Mouse (Mus musculus) hindbrain, embryonic 16.5 days (tissue): ENCODE data around the gene Acp2. TPM values are rescaled to one million over a fixed set of nuclear protein-coding genes. Genes with fewer than 3 reads are reported as not detected.
A peak's percentile ranks its signal among the peaks of the same experiment; 100 is the strongest.

Experiments
- ATAC-seq: fragments of 200-750 bp; cut with Nextera tagmentation; 2 replicates; pipeline ENCODE4 v1.8.0; 2017; ENCODE audit warnings: moderate TSS enrichment, moderate library complexity
- H3K27ac ChIP-seq: fragments of 300-500 bp; sonication (generic); 2 replicates; pipeline ENCODE4 v1.5.1; 2014; ENCODE audit warnings: low read depth, mild to moderate bottlenecking, control low read depth, low read length, moderate library complexity
- H3K27me3 ChIP-seq: fragments of 300-500 bp; sonication (generic); replicated peaks from 2 replicates; pipeline ENCODE4 v1.6.1; 2014; ENCODE audit warnings: low read length; ENCODE audit not compliant: control insufficient read depth, insufficient read depth
- H3K36me3 ChIP-seq: fragments of 300-500 bp; sonication (generic); 2 replicates; pipeline ENCODE4 v1.6.1; 2014; ENCODE audit warnings: mild to moderate bottlenecking, low read length, moderate library complexity, mixed read lengths; ENCODE audit not compliant: control insufficient read depth, insufficient read depth
- H3K4me1 ChIP-seq: fragments of 300-500 bp; sonication (generic); 2 replicates; pipeline ENCODE4 v1.6.1; 2014; ENCODE audit warnings: low read depth, low read length; ENCODE audit not compliant: control insufficient read depth, insufficient read depth
- H3K4me2 ChIP-seq: fragments of 300-500 bp; sonication (generic); 2 replicates; pipeline ENCODE4 v1.6.1; 2014; ENCODE audit warnings: mild to moderate bottlenecking, low read length, control low read depth, moderate library complexity
- H3K4me3 ChIP-seq: fragments of 300-500 bp; sonication (generic); 2 replicates; pipeline ENCODE4 v1.5.1; 2014; ENCODE audit warnings: mild to moderate bottlenecking, low read length, control low read depth, moderate library complexity
- H3K9ac ChIP-seq: fragments of 300-500 bp; sonication (generic); 2 replicates; pipeline ENCODE4 v1.6.1; 2014; ENCODE audit warnings: low read depth, mild to moderate bottlenecking, control low read depth, low read length, moderate library complexity
- H3K9me3 ChIP-seq: fragments of 300-500 bp; sonication (generic); 2 replicates; pipeline ENCODE4 v1.6.1; 2014; ENCODE audit warnings: mild to moderate bottlenecking, low read length, moderate library complexity; ENCODE audit not compliant: control insufficient read depth
- WGBS: fragments of 180-500 bp; shearing (Covaris S2); extraction: QIAGEN DNeasy Blood & Tissue Kit; methylation state at CpG from one replicate; pipeline ENCODE4 v1.1.7; 2014; 5-methylcytosine and 5-hydroxymethylcytosine counted together
- polyA plus RNA-seq: library from polyadenylated mRNA; unstranded; fragments of >200 nt; fragmentation: Nextera tagmentation; extraction: Ambion mirVana; gene quantifications from 2 replicates; pipeline ENCODE4 v1.2.1, GENCODE M21; 2015

Gene Acp2
- 38.6 and 43.2 TPM in 2 replicates for polyA plus RNA-seq

- Histone ChIP-seq H3K4me3 (peak within 1 kb of the TSS; percentile 79), H3K4me1 (peaks cover 17% of the 10 kb centered on the region), H3K4me2 (peak within 1 kb of the TSS; percentile 76), H3K27me3 (no peaks in the 10 kb centered on the region), H3K9ac (peak within 1 kb of the TSS; percentile 90), H3K27ac (peak within 1 kb of the TSS; percentile 87), H3K36me3 (peaks cover 9% of the 10 kb centered on the region), H3K9me3 (no peaks in the 10 kb centered on the region)
- peak; percentile 98 for ATAC-seq
- WGBS, result 2% methylated on average over 28 of the region's 28 CpGs
Observed at GRCm38 (mm10) chr2:91202222-91202971, at the start of gene Acp2, which contains the start of gene Nr1h3. Gene Acp2, plus strand, starts transcription at chr2:91202885. Gene Nr1h3, minus strand, starts transcription at chr2:91202834.

- H3K27me3 ChIP-seq, result no peaks in the 10 kb centered on the region
- H3K36me3 ChIP-seq, result peaks cover 55% of the 10 kb centered on the region
- no peak overlapping the region for H3K4me2 ChIP-seq
- no peaks in the 10 kb centered on the region for H3K9me3 ChIP-seq
- 91% methylated on average over 3 of the region's 3 CpGs for WGBS
- H3K4me1 ChIP-seq, result no peaks in the 10 kb centered on the region
- no peak overlapping the region for H3K9ac ChIP-seq
- H3K4me3 ChIP-seq, result no peak overlapping the region
- ATAC-seq, result no peak
- no peak overlapping the region for H3K27ac ChIP-seq
Observed at GRCm38 (mm10) chr2:91152885-91153377, 49.8 kb upstream of the Acp2 start.

- no peak for ATAC-seq
- peaks cover 57% of the 10 kb centered on the region for H3K36me3 ChIP-seq
- H3K9ac ChIP-seq, result no peak overlapping the region
- H3K4me2 ChIP-seq, result no peak overlapping the region
- H3K4me1 ChIP-seq, result no peaks in the 10 kb centered on the region
- 93% methylated on average over 3 of the region's 3 CpGs for WGBS
- no peaks in the 10 kb centered on the region for H3K9me3 ChIP-seq
- no peak overlapping the region for H3K4me3 ChIP-seq
- H3K27me3 ChIP-seq, result no peaks in the 10 kb centered on the region
- H3K27ac ChIP-seq, result no peak overlapping the region
Observed at GRCm38 (mm10) chr2:91154091-91154490, 48.6 kb upstream of the Acp2 start.

GRCm38 (mm10) chr2:91157002-91157752 lies 45.5 kb upstream of the Acp2 start:
- Histone ChIP-seq H3K27me3 (no peaks in the 10 kb centered on the region), H3K4me1 (no peaks in the 10 kb centered on the region), H3K9ac (no peak overlapping the region), H3K36me3 (peaks cover 53% of the 10 kb centered on the region), H3K4me3 (no peak overlapping the region), H3K9me3 (no peaks in the 10 kb centered on the region), H3K4me2 (no peak overlapping the region), H3K27ac (no peak overlapping the region)
- 39% methylated on average over 6 of the region's 6 CpGs for WGBS
- no peak for ATAC-seq

GRCm38 (mm10) chr2:91160591-91160990 lies 42.1 kb upstream of the Acp2 start:
- no peak overlapping the region for H3K27ac ChIP-seq
- WGBS, result 90% methylated on average over 6 of the region's 6 CpGs
- no peak for ATAC-seq

GRCm38 (mm10) chr2:91162952-91163351 lies 39.7 kb upstream of the Acp2 start:
- H3K4me3 ChIP-seq, result no peak overlapping the region
- H3K36me3 ChIP-seq, result peaks cover 52% of the 10 kb centered on the region
- H3K9ac ChIP-seq, result no peak overlapping the region
- H3K4me1 ChIP-seq, result no peaks in the 10 kb centered on the region
- H3K27ac ChIP-seq, result no peak overlapping the region
- 88% methylated on average over 4 of the region's 4 CpGs for WGBS
- H3K9me3 ChIP-seq, result no peaks in the 10 kb centered on the region
- no peak for ATAC-seq
- no peak overlapping the region for H3K4me2 ChIP-seq
- no peaks in the 10 kb centered on the region for H3K27me3 ChIP-seq

More at GRCm38 (mm10) chr2:91160591-91160990, 42.1 kb upstream of the Acp2 start:
- peaks cover 57% of the 10 kb centered on the region for H3K36me3 ChIP-seq
- no peaks in the 10 kb centered on the region for H3K27me3 ChIP-seq
- H3K9ac ChIP-seq, result no peak overlapping the region
- H3K4me3 ChIP-seq, result no peak overlapping the region
- H3K9me3 ChIP-seq, result no peaks in the 10 kb centered on the region
- H3K4me2 ChIP-seq, result no peak overlapping the region
- H3K4me1 ChIP-seq, result no peaks in the 10 kb centered on the region

GRCm38 (mm10) chr2:91163532-91163931 lies 39.2 kb upstream of the Acp2 start:
- Histone ChIP-seq H3K4me2 (no peak overlapping the region), H3K9ac (no peak overlapping the region), H3K4me3 (no peak overlapping the region), H3K27me3 (no peaks in the 10 kb centered on the region), H3K4me1 (no peaks in the 10 kb centered on the region), H3K9me3 (no peaks in the 10 kb centered on the region), H3K27ac (no peak overlapping the region), H3K36me3 (peaks cover 49% of the 10 kb centered on the region)
- ATAC-seq, result no peak
- 90% methylated on average over 5 of the region's 5 CpGs for WGBS

- WGBS, result 89% methylated on average over 6 of the region's 6 CpGs
- H3K4me3 ChIP-seq, result no peak overlapping the region
- no peaks in the 10 kb centered on the region for H3K27me3 ChIP-seq
- H3K9ac ChIP-seq, result no peak overlapping the region
- no peak for ATAC-seq
- H3K9me3 ChIP-seq, result no peaks in the 10 kb centered on the region
- H3K4me2 ChIP-seq, result no peak overlapping the region
- H3K4me1 ChIP-seq, result no peaks in the 10 kb centered on the region
- no peak overlapping the region for H3K27ac ChIP-seq
- H3K36me3 ChIP-seq, result peaks cover 45% of the 10 kb centered on the region
Observed at GRCm38 (mm10) chr2:91164991-91165390, 37.7 kb upstream of the Acp2 start.

GRCm38 (mm10) chr2:91167629-91168028 lies 35.1 kb upstream of the Acp2 start:
- Histone ChIP-seq H3K36me3 (peaks cover 45% of the 10 kb centered on the region), H3K27me3 (no peaks in the 10 kb centered on the region), H3K27ac (no peak overlapping the region), H3K4me3 (no peak overlapping the region), H3K9ac (no peak overlapping the region), H3K4me1 (no peaks in the 10 kb centered on the region), H3K4me2 (no peak overlapping the region), H3K9me3 (no peaks in the 10 kb centered on the region)
- WGBS, result 67% methylated on average over 4 of the region's 4 CpGs
- no peak for ATAC-seq
